Comparison of ENCODE assay signal across 14 mouse cellular contexts in the genomic region with DNA sequence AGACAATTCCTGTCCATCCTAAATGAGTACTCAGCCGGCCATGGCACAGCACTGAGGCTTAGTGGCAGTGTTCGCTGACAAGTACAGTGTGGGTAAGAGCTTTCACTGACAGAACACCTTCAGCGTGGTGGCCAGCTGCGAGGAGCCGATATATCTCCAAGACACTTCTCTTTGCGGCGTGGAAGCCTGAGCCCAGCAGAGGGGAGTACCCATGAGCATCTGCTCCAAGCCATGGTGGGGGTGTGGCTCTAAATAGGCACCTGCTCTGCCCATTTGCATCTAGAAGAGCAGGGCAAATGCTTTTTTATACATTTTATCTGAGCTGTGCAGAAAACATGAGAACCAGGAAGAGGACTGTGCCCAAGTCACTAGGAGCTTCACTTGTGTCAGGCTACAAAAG. TPM values are rescaled to one million over a fixed set of nuclear protein-coding genes. Genes with fewer than 3 reads are reported as not detected.
DNase-seq lines count a peak whose midpoint lies in the region; ATAC-seq lines count a peak whose summit lies in the region.
"Had no signal": no experiment of that assay in that cellular context is flagged by ENCODE, and none has a peak within 500 bp of the region (broad histone marks: within the 10 kb centered on the region; RNA-seq: fewer than 3 reads in every experiment).

No protein-coding gene starts in this region.

- H3K4me3 ChIP-seq in liver, embryonic 16.5 days (ENCODE audit: low read depth, low read length) = no peak overlapping the region
- H3K4me3 ChIP-seq: heart, embryonic 10.5 days; hindbrain, embryonic 12.5 days; intestine, embryonic 15.5 days had no signal

- peak; percentile 21 for ATAC-seq in frontal cortex, adult (ENCODE audit: low TSS enrichment)
- peak; percentile 36 for ATAC-seq in liver, embryonic 16.5 days (ENCODE audit: low read depth)
- ATAC-seq: intestine, embryonic 15.5 days had no signal

- H3K9me3 ChIP-seq in liver, embryonic 16.5 days (replicated peaks; ENCODE audit: control insufficient read depth, low read length) = no peaks in the 10 kb centered on the region
- H3K9me3 ChIP-seq: heart, embryonic 10.5 days; hindbrain, embryonic 12.5 days; intestine, embryonic 15.5 days had no signal

- WGBS in liver, embryonic 16.5 days (ENCODE audit: insufficient replicate concordance) = 38% methylated on average over 7 of the region's 7 CpGs

- H3K27ac ChIP-seq in liver, embryonic 16.5 days (ENCODE audit: low read length) = peak overlapping the region; percentile 79
- H3K27ac ChIP-seq: hindbrain, embryonic 12.5 days; intestine, embryonic 15.5 days had no signal

- no peak overlapping the region for H3K4me2 ChIP-seq in liver, embryonic 16.5 days (ENCODE audit: low read depth, low read length)
- H3K4me2 ChIP-seq: hindbrain, embryonic 12.5 days; intestine, embryonic 15.5 days had no signal

- peaks cover 29% of the 10 kb centered on the region for H3K4me1 ChIP-seq in liver, embryonic 16.5 days (ENCODE audit: control insufficient read depth, low read depth, low read length)

- DNase-seq in frontal cortex, postnatal 25 days (ENCODE audit: low spot score in 2 of 2) = no peak
- DNase-seq in spleen, postnatal 36 days (ENCODE audit: low spot score in 2 of 2) = peak; percentile 57 to 58
- no peak for DNase-seq in spleen, adult 12 weeks (ENCODE audit: low spot score)
- DNase-seq in thymus, postnatal 4 days = peak; percentile 68
- no peak for DNase-seq in cerebellum, postnatal 36 days
- DNase-seq in layer of hippocampus, adult 11-12 months (ENCODE audit: low spot score) = no peak
- DNase-seq: cerebellum, postnatal 25 days; kidney, postnatal 10 days; left cerebral cortex, postnatal 4 days had no signal

- H3K9ac ChIP-seq in liver, embryonic 16.5 days (ENCODE audit: low read depth, low read length) = no peak overlapping the region
- H3K9ac ChIP-seq: hindbrain, embryonic 12.5 days; intestine, embryonic 15.5 days had no signal

- H3K27me3 ChIP-seq in liver, embryonic 16.5 days (ENCODE audit: control insufficient read depth, insufficient read depth, low read depth, low read length) = no peaks in the 10 kb centered on the region
- H3K27me3 ChIP-seq: hindbrain, embryonic 12.5 days; intestine, embryonic 15.5 days had no signal

- H3K36me3 ChIP-seq in liver, embryonic 16.5 days (ENCODE audit: control insufficient read depth, insufficient read depth) = no peaks in the 10 kb centered on the region
- H3K36me3 ChIP-seq: heart, embryonic 10.5 days; hindbrain, embryonic 12.5 days; intestine, embryonic 15.5 days had no signal

RNA-seq across cellular contexts. Expression of gene Pitpnm2, which starts 23.7 kb away (rescaled TPM):
- 1.6 and 1.9 TPM in 2 replicates for polyA plus RNA-seq in liver, embryonic 16.5 days (2015; fragmentation: Nextera tagmentation; extraction: Ambion mirVana)

Comparison
In these comparisons a context has a peak if more than half of its experiments do, and no peak if none do; other contexts are left out.
1. DNase-seq: peak in spleen, postnatal 36 days (2 of 2) and thymus, postnatal 4 days (single experiment); none in frontal cortex, postnatal 25 days (0 of 2), spleen, adult 12 weeks (single experiment), cerebellum, postnatal 36 days (0 of 2) and layer of hippocampus, adult 11-12 months (single experiment).